Mouse (Mus musculus) midbrain, embryonic 13.5 days (tissue): ENCODE results near the gene Foxred1. TPM values are rescaled to one million over a fixed set of nuclear protein-coding genes. Genes with fewer than 3 reads are reported as not detected.
A peak's percentile ranks its signal among the peaks of the same experiment; 100 is the strongest.

ENCODE experiments used
- ATAC-seq: fragments of 200-750 bp; cut with Nextera tagmentation; 2 replicates; pipeline ENCODE4 v1.8.0; 2017; ENCODE audit warnings: mild to moderate bottlenecking, moderate TSS enrichment, moderate library complexity
- H3K27ac ChIP-seq: fragments of 300-500 bp; sonication (generic); 2 replicates; pipeline ENCODE4 v1.5.1; 2015; ENCODE audit warnings: inconsistent platforms, mild to moderate bottlenecking, moderate library complexity
- H3K27me3 ChIP-seq: fragments of 300-500 bp; sonication (generic); 2 replicates; pipeline ENCODE4 v1.6.1; 2015; ENCODE audit warnings: mild to moderate bottlenecking, inconsistent platforms
- H3K36me3 ChIP-seq: fragments of 300-500 bp; sonication (generic); 2 replicates; pipeline ENCODE4 v1.6.1; 2015; ENCODE audit warnings: mild to moderate bottlenecking, inconsistent platforms
- H3K4me1 ChIP-seq: fragments of 300-500 bp; sonication (generic); replicated peaks from 2 replicates; pipeline ENCODE4 v1.6.1; 2015; ENCODE audit warnings: inconsistent platforms
- H3K4me2 ChIP-seq: fragments of 300-500 bp; sonication (generic); replicated peaks from 2 replicates; pipeline ENCODE4 v1.6.1; 2015; ENCODE audit warnings: moderate library complexity, mild to moderate bottlenecking, inconsistent platforms
- H3K4me3 ChIP-seq: fragments of 300-500 bp; sonication (generic); replicated peaks from 2 replicates; pipeline ENCODE4 v1.5.1; 2015; ENCODE audit warnings: mild to moderate bottlenecking, inconsistent platforms
- H3K9ac ChIP-seq: fragments of 300-500 bp; sonication (generic); replicated peaks from 2 replicates; pipeline ENCODE4 v1.6.1; 2015; ENCODE audit warnings: mild to moderate bottlenecking, inconsistent platforms
- H3K9me3 ChIP-seq: fragments of 300-500 bp; sonication (generic); 2 replicates; pipeline ENCODE4 v1.6.1; 2016; ENCODE audit warnings: mild to moderate bottlenecking, inconsistent platforms
- WGBS: fragments of 180-500 bp; shearing (Covaris S2); methylation state at CpG from one replicate; pipeline ENCODE4 v1.1.7; 2015; 5-methylcytosine and 5-hydroxymethylcytosine counted together
- polyA plus RNA-seq: library from polyadenylated mRNA; unstranded; fragments of >200 nt; fragmentation: Nextera tagmentation; extraction: Ambion mirVana; gene quantifications from 2 replicates; pipeline ENCODE4 v1.2.1, GENCODE M21; 2015

Foxred1 gene
- polyA plus RNA-seq, 1 experiment from 2014 or later: 48.4 TPM

- WGBS: 39% methylated on average over 26 of the region's 26 CpGs
- peak overlapping the region; percentile 91 for H3K9ac ChIP-seq
- no peak for ATAC-seq
- H3K4me1 ChIP-seq: peaks cover 21% of the 10 kb centered on the region
- no peaks in the 10 kb centered on the region for H3K9me3 ChIP-seq
- peak overlapping the region; percentile 94 for H3K4me3 ChIP-seq
- H3K27ac ChIP-seq: 0 out of 2 replicates have a peak overlapping the region, but pooled peaks have one; percentile 72
- peak overlapping the region; percentile 95 for H3K4me2 ChIP-seq
- no peaks in the 10 kb centered on the region for H3K27me3 ChIP-seq
- peaks cover 62% of the 10 kb centered on the region for H3K36me3 ChIP-seq
These were observed 987 bp upstream of the Foxred1 start for GRCm38 (mm10) chr9:35211573-35212511.

- ATAC-seq: no peak
- Histone ChIP-seq H3K27ac (no peak overlapping the region), H3K9ac (no peak overlapping the region), H3K4me2 (no peak overlapping the region), H3K4me3 (no peak overlapping the region), H3K36me3 (peaks cover 48% of the 10 kb centered on the region), H3K4me1 (peaks cover 11% of the 10 kb centered on the region), H3K27me3 (no peaks in the 10 kb centered on the region), H3K9me3 (no peaks in the 10 kb centered on the region)
- whole genome bisulfite sequencing: 96% methylated on average over 2 of the region's 2 CpGs
These were observed 6.4 kb downstream of the Foxred1 start for GRCm38 (mm10) chr9:35204421-35204820.

GRCm38 (mm10) chr9:35203536-35203935, 7.3 kb downstream of the Foxred1 start:
- H3K4me3 ChIP-seq: no peak overlapping the region
- WGBS: 76% methylated on average over 3 of the region's 3 CpGs
- H3K36me3 ChIP-seq: peaks cover 42% of the 10 kb centered on the region
- no peak overlapping the region for H3K4me2 ChIP-seq
- H3K27me3 ChIP-seq: no peaks in the 10 kb centered on the region
- no peaks in the 10 kb centered on the region for H3K9me3 ChIP-seq
- no peak overlapping the region for H3K9ac ChIP-seq
- no peak for ATAC-seq
- peaks cover 16% of the 10 kb centered on the region for H3K4me1 ChIP-seq
- no peak overlapping the region for H3K27ac ChIP-seq

GRCm38 (mm10) chr9:35200529-35201060, 10.3 kb downstream of the Foxred1 start:
- Histone ChIP-seq H3K27ac (peak overlapping the region; percentile 35), H3K27me3 (no peaks in the 10 kb centered on the region), H3K9me3 (no peaks in the 10 kb centered on the region), H3K4me2 (peak overlapping the region; percentile 67), H3K4me1 (peaks cover 18% of the 10 kb centered on the region), H3K9ac (peak overlapping the region; percentile 73), H3K36me3 (peaks cover 14% of the 10 kb centered on the region), H3K4me3 (peak overlapping the region; percentile 53)
- 0 out of 2 replicates have a peak, but pooled peaks have one; percentile 5 for ATAC-seq
- 58% methylated on average over 9 of the region's 9 CpGs for WGBS

GRCm38 (mm10) chr9:35199772-35200471, 10.9 kb downstream of the Foxred1 start, which contains the start of the genes Srpr and Tirap:
Gene Srpr, plus strand, starts transcription at chr9:35200175.
Gene Tirap, minus strand, starts transcription at chr9:35200291.
- H3K36me3 ChIP-seq: peaks cover 8% of the 10 kb centered on the region
- WGBS: 2% methylated on average over 35 of the region's 44 CpGs
- peak; percentile 94 for ATAC-seq
- peak within 1 kb of the TSS; percentile 67 for H3K4me2 ChIP-seq
- H3K4me1 ChIP-seq: peaks cover 18% of the 10 kb centered on the region
- H3K9ac ChIP-seq: peak within 1 kb of the TSS; percentile 73
- H3K4me3 ChIP-seq: peak within 1 kb of the TSS; percentile 53
- H3K27ac ChIP-seq: peak within 1 kb of the TSS; percentile 35
- H3K27me3 ChIP-seq: no peaks in the 10 kb centered on the region
- no peaks in the 10 kb centered on the region for H3K9me3 ChIP-seq

- Histone ChIP-seq H3K9ac (peak overlapping the region; percentile 73), H3K9me3 (no peaks in the 10 kb centered on the region), H3K4me1 (peaks cover 18% of the 10 kb centered on the region), H3K4me3 (peak overlapping the region; percentile 53), H3K36me3 (peaks cover under 1% of the 10 kb centered on the region; the same call in 1 of the 2 replicates), H3K27me3 (no peaks in the 10 kb centered on the region), H3K4me2 (peak overlapping the region; percentile 67), H3K27ac (no peak overlapping the region)
- WGBS: 27% methylated on average over 18 of the region's 18 CpGs
- peak; percentile 64; the same call in 1 of the 2 replicates for ATAC-seq
These were observed 11.7 kb downstream of the Foxred1 start for GRCm38 (mm10) chr9:35198945-35199771.

GRCm38 (mm10) chr9:35198351-35198750, 12.5 kb downstream of the Foxred1 start:
- no peak for ATAC-seq
- Histone ChIP-seq H3K4me1 (peaks cover 18% of the 10 kb centered on the region), H3K4me3 (no peak overlapping the region), H3K27ac (no peak overlapping the region), H3K9me3 (no peaks in the 10 kb centered on the region), H3K27me3 (no peaks in the 10 kb centered on the region), H3K4me2 (no peak overlapping the region), H3K36me3 (no peaks in the 10 kb centered on the region), H3K9ac (no peak overlapping the region)
- 74% methylated on average over 10 of the region's 10 CpGs for WGBS

GRCm38 (mm10) chr9:35197625-35198024, 13.2 kb downstream of the Foxred1 start:
- Histone ChIP-seq H3K4me2 (no peak overlapping the region), H3K9ac (no peak overlapping the region), H3K4me3 (no peak overlapping the region), H3K27me3 (no peaks in the 10 kb centered on the region), H3K27ac (no peak overlapping the region), H3K4me1 (peaks cover 23% of the 10 kb centered on the region), H3K9me3 (no peaks in the 10 kb centered on the region), H3K36me3 (no peaks in the 10 kb centered on the region)
- no peak for ATAC-seq
- WGBS: 88% methylated on average over 3 of the region's 3 CpGs

- H3K4me3 ChIP-seq: no peak overlapping the region
- no peak overlapping the region for H3K27ac ChIP-seq
- H3K9ac ChIP-seq: no peak overlapping the region
- no peak for ATAC-seq
- H3K36me3 ChIP-seq: peaks cover 7% of the 10 kb centered on the region; the same call in 1 of the 2 replicates
- no peaks in the 10 kb centered on the region for H3K9me3 ChIP-seq
- H3K27me3 ChIP-seq: no peaks in the 10 kb centered on the region
- 92% methylated on average over 3 of the region's 3 CpGs for WGBS
- H3K4me1 ChIP-seq: peaks cover 9% of the 10 kb centered on the region
- no peak overlapping the region for H3K4me2 ChIP-seq
These were observed 16.8 kb downstream of the Foxred1 start for GRCm38 (mm10) chr9:35194048-35194447.

GRCm38 (mm10) chr9:35192983-35193542, 17.8 kb downstream of the Foxred1 start:
- H3K9ac ChIP-seq: no peak overlapping the region
- peaks cover 5% of the 10 kb centered on the region for H3K4me1 ChIP-seq
- ATAC-seq: no peak
- H3K36me3 ChIP-seq: peaks cover 16% of the 10 kb centered on the region; the same call in 1 of the 2 replicates
- no peaks in the 10 kb centered on the region for H3K9me3 ChIP-seq
- 75% methylated on average over 11 of the region's 11 CpGs for WGBS
- H3K27ac ChIP-seq: 0 out of 2 replicates have a peak overlapping the region, but pooled peaks have one; percentile 14
- H3K4me2 ChIP-seq: no peak overlapping the region
- H3K27me3 ChIP-seq: no peaks in the 10 kb centered on the region
- H3K4me3 ChIP-seq: no peak overlapping the region

- Histone ChIP-seq H3K4me1 (peaks cover 5% of the 10 kb centered on the region), H3K36me3 (peaks cover 20% of the 10 kb centered on the region; the same call in 1 of the 2 replicates), H3K27ac (no peak overlapping the region), H3K4me2 (no peak overlapping the region), H3K9me3 (no peaks in the 10 kb centered on the region), H3K4me3 (no peak overlapping the region), H3K27me3 (no peaks in the 10 kb centered on the region), H3K9ac (no peak overlapping the region)
- WGBS: 76% methylated on average over 22 of the region's 22 CpGs
- ATAC-seq: peak; percentile 49
These were observed 22.2 kb downstream of the Foxred1 start for GRCm38 (mm10) chr9:35188700-35189099.
